Mouse (Mus musculus) CD4-positive, CD25-positive, alpha-beta regulatory T cell, adult 4 months (primary cell): Measurements from ENCODE around the gene Ankrd28. TPM values are rescaled to one million over a fixed set of nuclear protein-coding genes. Genes with fewer than 3 reads are reported as not detected.

Experiments used
- polyA plus RNA-seq, 2 experiments: library from polyadenylated mRNA; unstranded; fragments of 100-300 nt; shearing (Covaris generic); gene quantifications; one replicate each; pipeline ENCODE4 v1.2.1; 2017

Ankrd28 gene
- polyA plus RNA-seq, 2 experiments from 2014 or later: 8.4 to 9.3 TPM

Other genes with a start within 250 kb of the Ankrd28 start
- gene Colq, start 239.3 kb downstream of the Ankrd28 start, polyA plus RNA-seq: 1 to 10 TPM; 5.6 to 8.5 TPM
- gene Gm49387, start 189.8 kb downstream of the Ankrd28 start, polyA plus RNA-seq: under 1 TPM in 1 of 2 experiments, not detected in 1; 0.62 TPM
- gene Btd, start 189.6 kb downstream of the Ankrd28 start, polyA plus RNA-seq: 10 to 100 TPM; 27.1 to 29.5 TPM
- 10 to 100 TPM; 33.3 to 37.9 TPM for gene Hacl1, start 189.4 kb downstream of the Ankrd28 start, polyA plus RNA-seq
- not detected for gene Galnt15, start 198.3 kb upstream of the Ankrd28 start, polyA plus RNA-seq